Mouse (Mus musculus): ENCODE data around the gene Gprasp2. TPM values are rescaled to one million over a fixed set of nuclear protein-coding genes. Genes with fewer than 3 reads are reported as not detected.
A peak's percentile ranks its signal among the peaks of the same experiment; 100 is the strongest.
"Not testable (repeated sequence)": the region's sequence is repeated elsewhere in the genome, so short reads cannot be mapped to it uniquely, and the experiment has no call there.

The Gprasp2 gene
- polyA plus RNA-seq, 1 experiment from 2014 or later, result 18.9 TPM

GRCm38 (mm10) chrX:135866806-135867205 lies 28.0 kb downstream of the Gprasp2 start:
- H3K4me3 ChIP-seq (replicated peaks); ATAC-seq; H3K9me3 ChIP-seq; H3K9ac ChIP-seq; H3K36me3 ChIP-seq; H3K27ac ChIP-seq; H3K27me3 ChIP-seq (replicated peaks); H3K4me1 ChIP-seq (replicated peaks); H3K4me2 ChIP-seq (replicated peaks): not testable (repeated sequence)
- WGBS, result 82% methylated on average over 9 of the region's 9 CpGs

GRCm38 (mm10) chrX:135876679-135877078 lies 37.8 kb downstream of the Gprasp2 start:
- H3K4me2 ChIP-seq (replicated peaks), result no peak overlapping the region
- no peak for ATAC-seq
- no peak overlapping the region for H3K4me3 ChIP-seq (replicated peaks)
- no peak overlapping the region for H3K27ac ChIP-seq
- no peaks in the 10 kb centered on the region for H3K4me1 ChIP-seq (replicated peaks)
- no peaks in the 10 kb centered on the region for H3K36me3 ChIP-seq
- 82% methylated on average over 1 of the region's 1 CpGs for WGBS
- H3K9ac ChIP-seq, result no peak overlapping the region
- no peaks in the 10 kb centered on the region for H3K9me3 ChIP-seq
- H3K27me3 ChIP-seq (replicated peaks), result no peaks in the 10 kb centered on the region

- H3K36me3 ChIP-seq, result no peaks in the 10 kb centered on the region
- H3K4me1 ChIP-seq (replicated peaks), result no peaks in the 10 kb centered on the region
- H3K27ac ChIP-seq, result no peak overlapping the region
- 81% methylated on average over 1 of the region's 1 CpGs for WGBS
- no peaks in the 10 kb centered on the region for H3K9me3 ChIP-seq
- H3K27me3 ChIP-seq (replicated peaks), result no peaks in the 10 kb centered on the region
- ATAC-seq, result no peak
- H3K9ac ChIP-seq, result no peak overlapping the region
- no peak overlapping the region for H3K4me2 ChIP-seq (replicated peaks)
- H3K4me3 ChIP-seq (replicated peaks), result no peak overlapping the region
Measured at GRCm38 (mm10) chrX:135879626-135880025, 40.8 kb downstream of the Gprasp2 start.

GRCm38 (mm10) chrX:135885411-135886233 lies 46.8 kb downstream of the Gprasp2 start:
- peak overlapping the region; percentile 60 for H3K4me3 ChIP-seq (replicated peaks)
- no peaks in the 10 kb centered on the region for H3K36me3 ChIP-seq
- H3K9ac ChIP-seq, result peak overlapping the region; percentile 68
- WGBS, result 18% methylated on average over 41 of the region's 41 CpGs
- peak; percentile 98 for ATAC-seq
- no peaks in the 10 kb centered on the region for H3K27me3 ChIP-seq (replicated peaks)
- H3K4me1 ChIP-seq (replicated peaks), result no peaks in the 10 kb centered on the region
- peak overlapping the region; percentile 59 for H3K4me2 ChIP-seq (replicated peaks)
- no peaks in the 10 kb centered on the region for H3K9me3 ChIP-seq
- H3K27ac ChIP-seq, result peak overlapping the region; percentile 68

- H3K9ac ChIP-seq, result peak overlapping the region; percentile 68
- no peak for ATAC-seq
- 13% methylated on average over 10 of the region's 11 CpGs for WGBS
- no peaks in the 10 kb centered on the region for H3K4me1 ChIP-seq (replicated peaks)
- no peaks in the 10 kb centered on the region for H3K36me3 ChIP-seq
- H3K9me3 ChIP-seq, result no peaks in the 10 kb centered on the region
- H3K27ac ChIP-seq, result peak overlapping the region; percentile 68
- H3K4me3 ChIP-seq (replicated peaks), result peak overlapping the region; percentile 60
- H3K27me3 ChIP-seq (replicated peaks), result no peaks in the 10 kb centered on the region
- peak overlapping the region; percentile 59 for H3K4me2 ChIP-seq (replicated peaks)
Measured at GRCm38 (mm10) chrX:135886234-135886585, 47.4 kb downstream of the Gprasp2 start.

Other genes starting within 250 kb of the Gprasp2 start
- 0.53 TPM in 1 of 2 replicates, not detected in the other for gene Nxf7, start 240.3 kb upstream of the Gprasp2 start, polyA plus RNA-seq (2015; fragmentation: Nextera tagmentation; extraction: Ambion mirVana)
- gene Prame, start 211.3 kb upstream of the Gprasp2 start, polyA plus RNA-seq (2015; fragmentation: Nextera tagmentation; extraction: Ambion mirVana), result not detected in 2 replicates
- gene Tcp11x2, start 145.2 kb upstream of the Gprasp2 start, polyA plus RNA-seq (2015; fragmentation: Nextera tagmentation; extraction: Ambion mirVana), result not detected in 2 replicates
- 0.67 TPM in 1 of 2 replicates, not detected in the other for gene Tmsb15a, start 113.8 kb upstream of the Gprasp2 start, polyA plus RNA-seq (2015; fragmentation: Nextera tagmentation; extraction: Ambion mirVana)
- gene Armcx5, start 96.3 kb upstream of the Gprasp2 start, polyA plus RNA-seq (2015; fragmentation: Nextera tagmentation; extraction: Ambion mirVana), result 6.8 and 7.2 TPM in 2 replicates
- 27.7 and 30.0 TPM in 2 replicates for gene Gprasp1, start 96.3 kb upstream of the Gprasp2 start, polyA plus RNA-seq (2015; fragmentation: Nextera tagmentation; extraction: Ambion mirVana)
- 32.6 and 35.7 TPM in 2 replicates for gene Bhlhb9, start 41.4 kb upstream of the Gprasp2 start, polyA plus RNA-seq (2015; fragmentation: Nextera tagmentation; extraction: Ambion mirVana)
- gene Arxes2, start 154.8 kb downstream of the Gprasp2 start, polyA plus RNA-seq (2015; fragmentation: Nextera tagmentation; extraction: Ambion mirVana), result 73.9 and 86.6 TPM in 2 replicates
- gene Arxes1, start 194.3 kb downstream of the Gprasp2 start, polyA plus RNA-seq (2015; fragmentation: Nextera tagmentation; extraction: Ambion mirVana), result 26.7 and 32.3 TPM in 2 replicates
- gene Bex2, start 229.2 kb downstream of the Gprasp2 start, polyA plus RNA-seq (2015; fragmentation: Nextera tagmentation; extraction: Ambion mirVana), result 121 and 127 TPM in 2 replicates
- gene Nxf3, start 246.2 kb downstream of the Gprasp2 start, polyA plus RNA-seq (2015; fragmentation: Nextera tagmentation; extraction: Ambion mirVana), result 0.39 TPM in 1 of 2 replicates, not detected in the other

All from intestine, embryonic 15.5 days (tissue).